Mouse (Mus musculus) cerebellum, adult 8-10 months (tissue): ENCODE results near the gene Cep97.

Experiments used
- DNase-seq: peaks from one replicate; pipeline ENCODE4 v3.0.0; 2022

Gene Cep97

DNA sequence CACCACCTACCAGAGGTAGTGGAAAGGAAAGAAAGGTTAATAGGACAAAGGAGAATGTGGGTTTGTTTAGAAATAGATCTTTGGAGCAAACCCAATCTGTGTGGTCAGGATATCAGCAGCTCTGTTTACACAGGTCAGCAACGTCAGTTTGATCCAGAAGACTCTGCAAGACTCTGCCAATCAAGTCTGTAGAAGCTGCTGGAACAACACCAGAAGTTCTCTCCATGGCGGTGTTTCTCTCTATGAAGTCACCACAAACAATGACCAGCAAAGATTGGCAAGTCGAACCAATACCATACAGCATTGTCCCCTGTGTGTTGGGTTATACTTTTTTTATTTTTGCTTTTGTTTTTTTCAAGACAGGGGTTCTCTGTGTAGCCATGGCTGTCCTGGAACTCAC is 12.6 kb upstream of the Cep97 start:
- no peak for DNase-seq

DNA sequence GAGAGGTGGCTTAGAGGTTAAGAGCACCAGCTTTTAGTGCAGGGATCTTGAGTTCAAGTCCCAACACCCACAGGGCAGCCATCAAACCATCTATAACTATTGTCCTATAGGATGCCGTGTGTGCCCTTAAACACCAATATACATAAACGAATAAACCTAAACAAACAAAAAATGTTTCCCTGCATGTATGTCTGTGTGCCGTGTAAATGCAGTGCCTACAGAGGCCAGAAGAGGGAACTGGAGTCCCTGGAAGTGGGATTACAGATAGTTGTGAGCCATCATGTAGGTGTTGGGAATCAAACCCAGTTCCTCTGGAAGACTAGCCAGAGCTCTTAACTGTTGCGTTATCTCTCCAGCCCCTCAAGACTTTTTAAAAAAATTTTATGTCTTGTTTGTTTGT is 6.1 kb upstream of the Cep97 start:
- no peak for DNase-seq

- no peak for DNase-seq
Observed at GRCm38 (mm10) chr16:55939703-55940102, 5.0 kb upstream of the Cep97 start.

- DNase-seq = no peak
Observed at GRCm38 (mm10) chr16:55938761-55939160, 4.1 kb upstream of the Cep97 start.

GRCm38 (mm10) chr16:55933681-55934343 is 843 bp downstream of the Cep97 start:
- no peak for DNase-seq

DNA sequence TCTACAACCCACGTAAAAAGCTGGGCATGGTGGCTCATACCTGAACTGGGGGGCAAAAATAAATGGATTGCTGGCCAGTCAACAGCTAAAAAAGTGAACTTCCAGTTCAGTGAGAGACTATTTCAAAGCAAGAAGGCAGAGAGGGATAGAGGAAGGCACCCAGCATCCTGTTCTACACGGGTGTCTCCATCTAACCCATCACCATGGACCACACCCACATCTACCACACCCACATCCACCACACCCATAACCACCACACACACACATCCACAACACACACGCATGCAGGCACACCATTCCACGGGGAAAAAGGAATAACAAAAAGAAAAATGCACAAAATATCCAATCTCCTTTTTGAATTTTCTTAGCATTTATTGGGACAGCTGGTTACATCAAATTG is 10.6 kb downstream of the Cep97 start:
- DNase-seq = no peak

DNA sequence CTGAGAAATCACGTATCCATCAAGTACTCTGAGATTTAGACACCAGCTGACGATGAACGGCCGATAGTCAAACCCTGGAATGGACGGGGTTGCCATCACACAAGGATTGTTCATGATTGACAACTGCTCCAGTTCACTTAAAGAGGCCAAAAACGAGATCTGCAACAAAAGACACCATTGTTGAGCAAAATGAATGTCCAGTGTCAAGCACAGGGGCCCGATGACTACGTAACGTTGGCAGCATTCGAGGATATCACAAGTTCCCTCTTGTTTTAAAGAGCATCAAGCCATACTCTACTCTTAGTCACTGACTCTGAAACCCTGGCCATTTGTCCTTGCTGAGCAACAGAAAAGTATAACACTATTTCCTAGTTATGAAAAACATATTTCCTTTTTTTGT is 12.6 kb downstream of the Cep97 start:
- no peak for DNase-seq

DNA sequence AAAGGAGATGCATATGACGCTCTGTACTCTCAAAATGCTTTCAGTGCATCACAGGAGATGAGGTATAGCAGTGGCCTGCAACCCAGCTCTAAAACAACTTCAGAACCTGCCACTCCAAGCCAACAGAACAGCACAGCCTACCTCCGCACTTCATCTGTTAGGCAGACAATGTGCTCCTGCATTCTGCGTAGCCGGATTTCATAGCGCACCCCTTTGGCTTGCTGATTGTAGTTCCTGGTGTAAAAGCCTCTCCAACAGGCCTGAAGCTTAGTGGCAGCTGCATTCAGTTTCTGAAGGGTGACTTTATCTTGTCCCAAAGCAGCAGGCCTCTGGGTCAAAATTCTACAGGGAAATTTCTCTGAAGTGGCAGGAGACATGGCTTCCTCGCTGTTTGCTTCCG is 19.9 kb downstream of the Cep97 start:
- DNase-seq = no peak

DNA sequence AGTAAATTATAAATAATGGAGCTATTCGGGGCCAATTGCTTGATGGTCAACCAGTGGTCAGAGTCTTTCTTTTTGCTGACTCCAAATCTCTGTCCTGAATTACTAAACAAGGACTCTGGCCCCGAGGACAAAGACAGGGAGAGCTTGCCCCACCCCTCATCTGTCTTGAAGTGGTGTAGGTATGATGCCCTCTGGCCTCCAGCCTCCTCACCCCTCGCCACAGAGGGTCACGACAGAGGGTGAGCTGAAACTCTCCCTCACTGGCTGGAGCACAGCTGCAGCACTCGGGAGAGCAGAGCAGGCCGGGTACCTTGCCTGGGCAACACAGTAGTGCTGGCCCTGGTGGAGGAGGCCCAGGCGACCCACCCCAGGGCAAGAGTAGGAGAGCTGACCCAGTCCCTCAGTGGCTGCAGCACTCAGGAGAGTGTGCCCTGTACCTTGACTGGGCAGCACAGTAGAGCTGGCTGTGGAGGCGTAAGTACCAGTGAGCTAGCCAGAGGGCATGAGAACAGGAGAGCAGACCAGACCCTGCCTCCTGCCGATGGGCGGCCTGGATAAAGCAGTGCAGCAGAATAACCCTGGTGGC is 24.4 kb downstream of the Cep97 start:
- no peak for DNase-seq

DNA sequence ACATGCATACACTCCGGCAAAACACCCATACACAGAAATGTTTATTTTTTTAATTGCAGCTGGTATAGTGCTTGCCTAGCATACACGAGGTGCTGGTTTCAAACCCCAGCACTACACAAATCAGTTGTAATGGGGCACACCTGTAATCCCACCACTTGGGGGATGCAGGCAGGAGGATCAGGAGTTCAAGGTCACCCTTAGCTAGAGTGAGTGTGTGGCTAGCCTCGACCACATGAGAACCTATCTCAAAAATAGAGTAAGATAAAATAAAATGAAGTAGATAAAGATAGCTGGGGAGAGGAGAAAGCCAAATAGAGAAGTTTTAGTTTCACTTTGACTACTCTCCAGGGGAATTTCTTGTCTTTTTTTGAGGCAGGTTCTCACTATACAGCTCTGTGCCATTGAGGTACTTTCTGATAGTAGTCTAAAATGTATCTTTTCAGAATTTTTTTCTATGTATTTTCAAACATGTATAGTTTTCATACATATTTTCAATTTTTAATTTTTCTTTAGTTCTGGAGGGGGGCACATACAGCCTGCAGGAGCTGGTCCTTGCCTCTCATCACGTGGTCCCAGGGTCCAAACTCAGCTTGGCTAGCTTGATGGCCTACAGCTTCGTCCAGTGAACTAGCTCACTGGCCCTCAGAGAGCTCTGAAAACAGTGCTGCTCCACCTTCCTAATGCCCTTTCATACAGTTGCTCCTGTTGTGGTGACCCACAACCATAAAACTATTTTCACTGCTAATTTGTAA is 27.6 kb downstream of the Cep97 start:
- DNase-seq = no peak

DNA sequence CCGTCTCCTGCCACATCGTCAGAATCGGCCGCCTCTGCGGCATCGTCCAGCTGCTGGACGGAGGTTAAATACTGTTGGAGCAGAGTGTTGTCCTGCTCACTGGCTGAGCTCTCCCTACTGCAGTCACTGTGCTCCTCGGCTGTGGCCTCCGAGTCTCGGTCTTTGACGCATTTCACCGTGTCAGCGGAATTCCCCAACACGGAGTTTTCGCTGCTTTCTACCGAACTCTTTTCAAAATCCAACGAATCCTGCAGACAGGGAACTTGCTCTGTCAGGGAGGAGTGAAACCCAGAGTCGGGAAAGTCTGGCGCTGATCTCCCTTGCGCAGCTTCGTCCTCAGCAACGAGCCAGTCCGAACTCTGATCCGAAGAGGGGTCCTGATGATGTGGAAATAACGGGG is 29.3 kb downstream of the Cep97 start:
- DNase-seq = no peak

GRCm38 (mm10) chr16:55901839-55902756 is 32.6 kb downstream of the Cep97 start:
- DNase-seq = no peak

GRCm38 (mm10) chr16:55898385-55899002 is 36.2 kb downstream of the Cep97 start:
- DNase-seq = peak; percentile 19

- no peak for DNase-seq
Observed at GRCm38 (mm10) chr16:55895651-55896095, 39.0 kb downstream of the Cep97 start.

GRCm38 (mm10) chr16:55894893-55895650 is 39.6 kb downstream of the Cep97 start, which contains the start of gene Nxpe3:
Gene Nxpe3 (minus strand): TSS chr16:55895285.
- peak; percentile 89 for DNase-seq

DNA sequence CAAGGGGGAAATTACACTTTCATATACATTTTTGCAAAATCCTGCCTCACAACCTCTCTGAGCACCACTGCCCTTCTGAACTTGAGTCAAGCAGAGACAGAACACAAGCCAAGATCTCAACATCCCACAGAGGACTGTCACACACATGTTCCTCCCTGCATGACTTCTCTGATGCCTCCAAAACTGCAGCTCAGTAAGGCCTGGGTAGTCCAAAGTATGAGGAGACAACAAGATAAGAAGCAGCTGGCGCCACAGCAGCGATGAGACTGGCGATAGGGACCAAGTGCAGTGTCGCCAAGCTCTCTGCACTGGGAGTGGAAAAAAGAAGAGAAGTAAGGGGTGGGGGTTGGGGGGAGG is 40.1 kb downstream of the Cep97 start:
- peak; percentile 23 for DNase-seq

GRCm38 (mm10) chr16:55893410-55894107 is 41.1 kb downstream of the Cep97 start:
- no peak for DNase-seq

DNA sequence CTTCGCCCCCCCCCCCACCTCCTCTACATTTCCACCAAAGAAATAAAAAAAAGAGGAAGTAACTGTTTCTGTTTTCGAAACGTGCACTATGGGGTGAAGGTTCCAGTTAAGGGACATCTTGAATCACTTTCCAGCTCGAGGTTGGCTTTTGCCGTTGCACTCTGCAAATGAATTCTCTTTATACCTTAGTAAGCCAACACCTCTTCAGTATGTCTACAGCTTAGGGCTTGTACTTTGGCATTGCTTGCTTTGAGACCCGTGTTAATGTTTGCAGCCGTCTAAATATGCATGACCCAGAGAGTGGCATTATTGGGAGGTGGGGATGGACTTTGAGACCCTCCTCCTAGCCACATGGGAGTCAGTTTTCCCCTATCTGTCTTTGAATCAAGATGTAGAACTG is 42.2 kb downstream of the Cep97 start:
- DNase-seq = no peak

- DNase-seq = no peak
Observed at GRCm38 (mm10) chr16:55891346-55891745, 43.3 kb downstream of the Cep97 start.

DNA sequence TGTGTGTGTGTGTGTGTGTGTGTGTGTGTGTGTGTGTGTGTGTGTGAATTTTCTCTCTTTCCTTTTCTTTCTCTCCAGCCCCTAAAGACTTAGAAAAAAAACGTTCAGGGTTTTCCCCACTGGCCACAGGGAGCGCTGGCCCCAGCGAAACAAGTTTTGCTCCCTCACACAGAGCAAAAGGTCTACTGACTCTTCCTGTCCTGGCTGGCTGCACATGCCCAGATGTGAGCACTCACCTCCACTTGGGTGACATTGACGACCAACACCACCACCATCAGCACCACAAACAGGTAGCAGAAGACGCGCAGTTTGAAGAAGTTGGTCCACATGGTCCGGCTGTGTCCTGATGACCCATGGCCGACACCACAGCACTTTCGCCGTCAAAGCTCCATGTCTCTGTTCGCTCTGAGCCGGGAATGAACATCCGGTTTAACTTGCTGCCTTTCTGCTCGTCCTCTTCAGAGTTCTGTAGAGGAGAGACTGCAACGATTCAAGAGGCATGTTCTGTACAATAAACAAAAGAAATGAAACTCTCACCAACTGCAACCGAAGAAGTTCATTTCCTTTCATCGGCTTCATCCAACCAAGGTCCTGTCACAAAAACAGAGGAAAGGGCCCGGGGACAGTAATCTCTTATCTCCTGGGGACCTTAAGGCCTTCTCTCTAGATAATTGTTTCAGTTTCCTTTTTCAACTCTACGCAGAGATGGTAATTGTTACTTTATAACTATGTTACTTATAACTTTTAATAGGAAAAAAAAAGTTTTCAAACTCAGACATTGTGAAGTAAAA is 44.1 kb downstream of the Cep97 start:
- DNase-seq = no peak
